Mouse (Mus musculus): ENCODE results near the gene Gm7271.

- TF ChIP-seq GATA1 (IDR thresholded peaks at IDR 0.05; ENCODE audit: borderline replicate concordance, low read length) (no peak), FLI1 (IDR thresholded peaks at IDR 0.05; ENCODE audit: low read length) (no peak)
These were observed 7.0 kb upstream of the Gm7271 start for GRCm38 (mm10) chr5:76476873-76477272.
